20 mouse cellular contexts compared by ENCODE assay signal in the genomic region with DNA sequence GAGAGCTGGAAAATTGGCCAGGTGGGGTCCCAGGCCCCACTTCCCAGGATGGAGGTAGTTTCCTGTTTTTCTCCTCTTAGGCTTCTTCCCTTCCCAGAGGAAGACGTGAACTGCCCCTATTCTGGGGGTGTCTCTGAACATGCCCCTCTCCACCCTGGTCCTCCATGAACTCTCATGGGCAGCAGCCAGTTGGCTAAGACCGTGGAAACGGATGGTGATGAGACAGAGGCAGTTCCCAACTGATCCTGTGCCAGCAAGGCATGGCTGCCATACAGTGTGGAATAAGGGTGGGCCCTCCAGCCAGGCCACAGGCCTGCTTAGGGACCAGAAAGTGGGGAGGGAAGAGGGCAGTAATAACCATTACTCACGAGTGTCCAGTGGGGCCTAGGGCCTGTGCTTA. TPM values are rescaled to one million over a fixed set of nuclear protein-coding genes. Genes with fewer than 3 reads are reported as not detected.
"Had no signal": no experiment of that assay in that cellular context is flagged by ENCODE, and none has a peak within 500 bp of the region (broad histone marks: within the 10 kb centered on the region; RNA-seq: fewer than 3 reads in every experiment).

No protein-coding gene starts in this region.

- H3K9me3 ChIP-seq: liver, embryonic 15.5 days; lung, embryonic 15.5 days; megakaryocyte, embryonic 14.5 days; midbrain, embryonic 13.5 days; midbrain, embryonic 15.5 days; neural tube, embryonic 12.5 days; stomach, embryonic 15.5 days had no signal

- H3K36me3 ChIP-seq: liver, embryonic 15.5 days; lung, embryonic 15.5 days; midbrain, embryonic 13.5 days; midbrain, embryonic 15.5 days; neural tube, embryonic 12.5 days; stomach, embryonic 15.5 days had no signal

- H3K4me1 ChIP-seq: lung, embryonic 15.5 days; midbrain, embryonic 13.5 days; midbrain, embryonic 15.5 days; neural tube, embryonic 12.5 days; stomach, embryonic 15.5 days had no signal

- H3K4me3 ChIP-seq: liver, embryonic 15.5 days; lung, embryonic 15.5 days; megakaryocyte, embryonic 14.5 days; midbrain, embryonic 13.5 days; midbrain, embryonic 15.5 days; neural tube, embryonic 12.5 days; stomach, embryonic 15.5 days had no signal

- ATAC-seq: liver, postnatal 0 days; midbrain, embryonic 13.5 days; midbrain, embryonic 15.5 days had no signal

- H3K9ac ChIP-seq: liver, embryonic 15.5 days; liver, postnatal 0 days; lung, embryonic 15.5 days; midbrain, embryonic 13.5 days; midbrain, embryonic 15.5 days; neural tube, embryonic 12.5 days; stomach, embryonic 15.5 days had no signal

- DNase-seq: liver, postnatal 0 days; lung, postnatal 14 days; right cerebral cortex, postnatal 14 days; thymus, adult 2 months; thymus, postnatal 25 days; thymus, postnatal 4 days had no signal

- H3K27ac ChIP-seq: liver, embryonic 15.5 days; lung, embryonic 15.5 days; macrophage; midbrain, embryonic 13.5 days; midbrain, embryonic 15.5 days; neural tube, embryonic 12.5 days; stomach, embryonic 15.5 days; stomach, postnatal 0 days had no signal

- H3K4me2 ChIP-seq: liver, embryonic 15.5 days; lung, embryonic 15.5 days; midbrain, embryonic 11.5 days; midbrain, embryonic 13.5 days; midbrain, embryonic 15.5 days; neural tube, embryonic 12.5 days; stomach, embryonic 15.5 days had no signal

RNA-seq across cellular contexts. Expression of a gene that starts 12.5 kb away (rescaled TPM):
- total RNA-seq: megakaryocyte progenitor cell, adult 5-6 weeks; monocyte, adult 5-6 weeks; neutrophil, adult 5-6 weeks had no signal
- polyA plus RNA-seq: macrophage; midbrain, embryonic 11.5 days; midbrain, embryonic 13.5 days; neural tube, embryonic 14.5 days had no signal
